Mouse (Mus musculus) liver, embryonic 14.5 days (tissue): ENCODE measurements around the gene Nacc2. TPM values are rescaled to one million over a fixed set of nuclear protein-coding genes. Genes with fewer than 3 reads are reported as not detected.

Experiments used
- ATAC-seq: fragments of 200-750 bp; cut with Nextera tagmentation; 2 replicates; pipeline ENCODE4 v1.8.0; 2017; ENCODE audit warnings: moderate number of reproducible peaks, mild to moderate bottlenecking, moderate library complexity; ENCODE audit not compliant: insufficient read depth
- DNase-seq, 3 experiments: peaks; one replicate each; pipeline ENCODE4 v3.0.0-alpha.2; 2012 to 2013; ENCODE audit warnings: low read depth in 3 of 3, low spot score in 3 of 3
- H3K27ac ChIP-seq: fragments of 300-500 bp; sonication (generic); 2 replicates; pipeline ENCODE4 v1.5.1; 2014; ENCODE audit warnings: moderate library complexity, mild to moderate bottlenecking, control low read depth, inconsistent platforms
- H3K27me3 ChIP-seq: fragments of 300-500 bp; sonication (generic); 2 replicates; pipeline ENCODE4 v1.6.1; 2014; ENCODE audit warnings: mild to moderate bottlenecking, low read length, moderate library complexity; ENCODE audit not compliant: control insufficient read depth, insufficient read depth
- H3K36me3 ChIP-seq: fragments of 300-500 bp; sonication (generic); replicated peaks from 2 replicates; pipeline ENCODE4 v1.6.1; 2014; ENCODE audit warnings: low read depth; ENCODE audit not compliant: control insufficient read depth, insufficient read depth
- H3K4me1 ChIP-seq, 2 experiments: fragments of 200-500 bp in 1 of 2; fragments of 300-500 bp in 1 of 2; sonication (generic) in 1 of 2; replicated peaks; 2 replicates each; pipeline ENCODE4 v1.6.1; 2012 to 2014; ENCODE audit warnings: antibody characterized with exemption in 1 of 2, inconsistent platforms in 1 of 2, low read length in 1 of 2; ENCODE audit not compliant: control insufficient read depth in 2 of 2, insufficient read depth in 2 of 2
- H3K4me2 ChIP-seq: fragments of 300-500 bp; sonication (generic); 2 replicates; pipeline ENCODE4 v1.6.1; 2014; ENCODE audit warnings: low read depth, mild to moderate bottlenecking, control low read depth, moderate library complexity
- H3K4me3 ChIP-seq, 2 experiments: fragments of 200-500 bp in 1 of 2; fragments of 300-500 bp in 1 of 2; sonication (generic) in 1 of 2; 2 replicates each; pipeline ENCODE4 v1.5.1; 2012 to 2014; ENCODE audit warnings: low read depth in 2 of 2, low read length in 2 of 2, mild to moderate bottlenecking in 2 of 2, control low read depth in 1 of 2, inconsistent platforms in 1 of 2, moderate library complexity in 1 of 2; ENCODE audit not compliant: insufficient read depth in 1 of 2
- H3K9ac ChIP-seq: fragments of 300-500 bp; sonication (generic); replicated peaks from 2 replicates; pipeline ENCODE4 v1.6.1; 2014; ENCODE audit warnings: mild to moderate bottlenecking, control low read depth, moderate library complexity
- H3K9me3 ChIP-seq: fragments of 300-500 bp; sonication (generic); 2 replicates; pipeline ENCODE4 v1.6.1; 2016; ENCODE audit warnings: low read length, mixed read lengths; ENCODE audit not compliant: control insufficient read depth
- CTCF ChIP-seq: IDR thresholded peaks from 2 replicates; pipeline ENCODE4 v1.5.1; 2016; ENCODE audit warnings: antibody characterized with exemption, low read depth, control low read depth
- EP300 ChIP-seq: IDR thresholded peaks from 2 replicates; pipeline ENCODE4 v1.6.1; 2016; ENCODE audit warnings: antibody characterized with exemption, low read depth
- WGBS: fragments of 180-500 bp; shearing (Covaris S2); extraction: QIAGEN DNeasy Blood & Tissue Kit; methylation state at CpG from one replicate; pipeline ENCODE4 v1.1.7; 2014; ENCODE audit not compliant: insufficient replicate concordance; 5-methylcytosine and 5-hydroxymethylcytosine counted together
- polyA plus RNA-seq, 2 experiments: library from polyadenylated mRNA; depleted of rRNA in 1 of 2; stranded (reverse) in 1 of 2; unstranded in 1 of 2; fragments of >200 nt; fragmentation: Nextera tagmentation in 1 of 2; extraction: Ambion mirVana in 1 of 2; gene quantifications; 2 replicates each; pipeline versions ENCODE4 v1.2.1 to v1.2.3; 2012 to 2014

The Nacc2 gene
- polyA plus RNA-seq, 2 experiments, result 1.4 to 2.4 TPM

GRCm38 (mm10) chr2:26039951-26040350 lies 83.1 kb downstream of the Nacc2 start:
- DNase-seq, result no peak
- Histone ChIP-seq H3K36me3 (no peaks in the 10 kb centered on the region), H3K27me3 (no peaks in the 10 kb centered on the region), H3K9ac (no peak overlapping the region), H3K9me3 (no peaks in the 10 kb centered on the region), H3K4me2 (no peak overlapping the region), H3K4me1 (peaks cover 43 to 63% of the 10 kb centered on the region in 2 experiments), H3K4me3 (no peak overlapping the region), H3K27ac (no peak overlapping the region)
- TF ChIP-seq EP300 (no peak), CTCF (no peak)
- ATAC-seq, result no peak
- WGBS, result 66% methylated on average over 14 of the region's 14 CpGs

GRCm38 (mm10) chr2:26037386-26037785 lies 85.6 kb downstream of the Nacc2 start:
- ATAC-seq (peak; percentile 89), DNase-seq (peak in 2 of 3 experiments; percentile 60 to 68)
- Histone ChIP-seq H3K36me3 (no peaks in the 10 kb centered on the region), H3K27me3 (no peaks in the 10 kb centered on the region), H3K9me3 (no peaks in the 10 kb centered on the region), H3K4me1 (peaks cover 38 to 61% of the 10 kb centered on the region in 2 experiments), H3K4me3 (no peak overlapping the region), H3K9ac (peak overlapping the region; percentile 64), H3K27ac (peak overlapping the region; percentile 77), H3K4me2 (peak overlapping the region; percentile 45)
- TF ChIP-seq CTCF (0 out of 2 replicates have a peak, but pooled peaks have one; percentile 14), EP300 (peak; percentile 81)
- 9% methylated on average over 6 of the region's 6 CpGs for WGBS

DNA sequence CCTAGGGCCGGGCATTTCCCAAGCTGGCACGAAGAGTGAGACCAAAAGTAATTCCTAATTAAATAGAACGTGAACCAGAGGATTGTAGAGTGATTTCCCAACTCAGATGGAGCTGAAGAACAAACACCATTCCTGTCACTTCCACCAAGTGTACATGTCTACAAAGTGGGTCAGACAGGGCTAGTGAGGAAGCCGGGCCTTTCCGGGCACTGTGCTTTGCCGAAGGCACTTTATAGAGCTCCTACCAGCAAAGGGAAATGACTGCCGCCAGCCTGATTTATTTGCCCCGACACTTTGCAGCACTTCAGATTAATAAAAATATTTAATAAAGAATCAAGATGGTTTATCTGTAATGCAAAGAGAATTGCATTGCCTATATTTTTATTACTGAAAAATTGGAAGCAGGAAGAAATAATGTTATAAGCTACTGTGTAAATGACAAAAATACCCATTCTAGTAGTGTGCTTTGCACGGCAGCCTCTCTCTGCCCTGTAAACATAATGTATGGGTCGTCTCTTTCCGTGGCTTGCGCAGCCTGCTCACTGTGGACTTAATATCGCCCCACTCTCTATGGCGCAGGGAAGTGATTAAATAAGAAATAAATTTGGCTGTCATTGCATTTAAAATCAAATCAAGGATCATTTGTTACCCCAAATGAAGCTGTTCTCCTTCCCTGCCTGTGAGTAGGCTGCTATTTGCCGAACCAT lies 88.5 kb downstream of the Nacc2 start:
- ATAC-seq (no peak), DNase-seq (no peak)
- Histone ChIP-seq H3K27me3 (no peaks in the 10 kb centered on the region; the same call in 1 of the 2 replicates), H3K27ac (no peak overlapping the region), H3K9me3 (no peaks in the 10 kb centered on the region), H3K4me3 (no peak overlapping the region), H3K4me2 (no peak overlapping the region), H3K9ac (no peak overlapping the region), H3K4me1 (peaks cover 32 to 52% of the 10 kb centered on the region in 2 experiments), H3K36me3 (no peaks in the 10 kb centered on the region)
- WGBS, result 77% methylated on average over 15 of the region's 15 CpGs
- no peak for TF ChIP-seq EP300

DNA sequence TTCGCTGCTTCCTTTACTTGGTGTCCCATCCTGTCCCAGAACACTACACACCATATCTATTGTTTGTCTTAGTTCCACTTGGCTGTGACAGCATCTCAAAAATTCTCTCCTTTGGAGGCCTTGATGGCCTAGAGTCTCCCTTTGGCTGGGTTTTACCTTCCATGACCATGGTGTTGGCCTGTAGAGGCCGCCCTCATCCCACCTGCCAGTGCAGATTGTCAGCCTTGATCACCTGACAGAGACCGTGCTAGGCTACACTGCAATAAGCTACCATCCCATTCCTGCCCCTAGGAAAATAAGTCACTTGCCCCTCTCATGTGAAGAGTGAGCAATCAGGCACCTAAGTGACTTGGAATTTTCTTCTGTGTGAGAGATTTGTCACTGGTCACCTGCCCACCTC lies 92.7 kb downstream of the Nacc2 start:
- DNase-seq (no peak), ATAC-seq (peak; percentile 59)
- Histone ChIP-seq H3K27me3 (no peaks in the 10 kb centered on the region; the same call in 1 of the 2 replicates), H3K4me1 (peaks cover 4 to 11% of the 10 kb centered on the region in 2 experiments), H3K9me3 (no peaks in the 10 kb centered on the region), H3K36me3 (no peaks in the 10 kb centered on the region), H3K4me3 (no peak overlapping the region), H3K27ac (no peak overlapping the region), H3K4me2 (no peak overlapping the region), H3K9ac (no peak overlapping the region)
- 49% methylated on average over 3 of the region's 3 CpGs for WGBS
- TF ChIP-seq CTCF (peak; percentile 81), EP300 (no peak)

DNA sequence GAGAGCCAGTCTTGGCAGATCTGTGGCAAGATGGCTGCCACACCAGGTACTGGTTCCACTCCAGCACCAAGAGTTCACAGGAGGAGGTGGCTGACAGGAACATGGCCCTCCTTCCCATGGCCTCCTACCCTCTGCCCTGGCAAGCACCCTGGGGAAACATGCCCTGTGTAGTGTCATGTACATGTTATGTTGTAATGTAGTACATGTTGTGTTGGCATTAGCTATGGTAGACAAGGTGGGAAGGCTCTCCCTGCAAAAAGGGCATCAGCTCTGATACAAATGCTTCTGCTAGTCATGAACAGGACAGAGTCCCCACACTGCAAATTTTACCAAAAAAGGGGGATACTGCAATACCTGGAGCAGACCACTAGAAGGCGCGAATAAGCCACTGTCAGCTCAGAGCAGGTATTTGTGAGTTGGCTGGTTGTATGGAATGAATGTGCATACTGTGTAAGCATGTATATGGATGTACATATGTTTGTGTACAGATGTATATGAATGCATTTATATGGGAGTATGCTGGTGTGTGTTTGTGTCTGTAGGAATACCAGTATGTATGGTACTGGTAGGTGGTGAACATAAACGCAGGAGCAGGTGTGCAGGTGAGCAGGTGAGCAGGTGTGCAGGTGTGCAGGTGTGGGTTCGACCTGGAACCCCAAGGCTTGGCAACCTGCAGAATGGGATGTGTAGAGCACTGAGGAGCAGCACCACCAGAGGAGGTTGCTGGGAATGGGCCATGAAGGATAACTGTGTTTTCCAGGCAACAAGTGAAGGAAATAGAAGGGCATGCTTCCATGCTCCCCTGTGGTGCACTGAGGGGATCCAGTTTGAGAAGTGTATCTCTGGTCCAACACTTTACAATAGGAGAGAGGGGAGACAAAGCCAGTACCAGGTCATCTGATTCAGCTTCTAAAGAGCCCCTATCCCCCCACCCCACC lies 98.6 kb downstream of the Nacc2 start:
- H3K27ac ChIP-seq, result peak overlapping the region; percentile 70
- 30% methylated on average over 4 of the region's 4 CpGs for WGBS
- DNase-seq, result no peak

More for the DNA sequence above, 98.6 kb downstream of the Nacc2 start:
- H3K4me2 ChIP-seq, result no peak overlapping the region
- no peak overlapping the region for H3K4me3 ChIP-seq
- peaks cover 3 to 12% of the 10 kb centered on the region in 2 experiments; a peak in 3 of 4 replicates for H3K4me1 ChIP-seq
- no peaks in the 10 kb centered on the region for H3K27me3 ChIP-seq
- H3K9ac ChIP-seq, result peak overlapping the region; percentile 37
- no peak for ATAC-seq
- H3K9me3 ChIP-seq, result no peaks in the 10 kb centered on the region
- peaks cover 2% of the 10 kb centered on the region for H3K36me3 ChIP-seq
- TF ChIP-seq EP300, result no peak
- peak; percentile 94 for TF ChIP-seq CTCF
